Mouse (Mus musculus): ENCODE results near the gene Ascc1.
"Not testable (repeated sequence)": the region's sequence is repeated elsewhere in the genome, so short reads cannot be mapped to it uniquely, and the experiment has no call there.

The Ascc1 gene

DNA sequence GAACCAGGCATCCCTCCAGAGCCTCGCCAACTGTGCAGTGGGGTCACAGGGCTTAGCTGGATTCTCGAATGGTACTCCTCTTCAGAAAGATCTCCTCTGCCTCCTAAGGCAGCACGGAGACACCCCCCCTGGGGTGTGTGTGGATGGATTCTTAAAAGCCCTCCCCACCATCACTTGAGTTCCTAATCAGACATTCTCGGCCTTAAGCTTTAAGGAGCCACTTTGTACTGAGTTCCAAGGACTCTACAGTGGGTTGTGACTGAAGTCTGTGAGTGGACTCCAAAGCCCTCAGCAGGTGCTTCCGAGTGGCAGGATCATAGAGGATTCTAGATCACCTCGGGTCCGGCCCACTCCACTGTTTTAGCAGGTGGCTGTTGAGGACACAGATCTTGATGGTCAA lies 115.9 kb downstream of the Ascc1 start:
- no peak for DNase-seq

DNA sequence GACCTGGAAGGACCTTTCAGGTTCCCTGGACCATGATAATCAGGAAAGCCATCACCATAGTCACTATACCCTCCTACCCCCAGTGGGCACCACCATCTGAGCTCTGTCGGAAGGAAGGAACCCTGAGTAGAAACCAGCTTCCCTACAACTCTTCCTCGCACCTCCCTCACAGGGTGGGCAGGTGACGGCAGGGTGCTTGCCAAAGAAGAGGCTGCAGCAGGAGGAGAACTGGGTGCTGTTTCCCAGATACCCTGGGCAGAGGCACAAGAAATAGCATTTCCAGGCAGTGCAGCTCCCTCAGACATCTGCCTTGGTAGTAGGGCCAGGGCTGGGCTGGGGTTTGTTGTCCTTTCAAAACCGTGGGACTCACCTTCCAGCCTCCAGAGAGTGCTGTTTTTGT lies 118.0 kb downstream of the Ascc1 start:
- DNase-seq: no peak

DNA sequence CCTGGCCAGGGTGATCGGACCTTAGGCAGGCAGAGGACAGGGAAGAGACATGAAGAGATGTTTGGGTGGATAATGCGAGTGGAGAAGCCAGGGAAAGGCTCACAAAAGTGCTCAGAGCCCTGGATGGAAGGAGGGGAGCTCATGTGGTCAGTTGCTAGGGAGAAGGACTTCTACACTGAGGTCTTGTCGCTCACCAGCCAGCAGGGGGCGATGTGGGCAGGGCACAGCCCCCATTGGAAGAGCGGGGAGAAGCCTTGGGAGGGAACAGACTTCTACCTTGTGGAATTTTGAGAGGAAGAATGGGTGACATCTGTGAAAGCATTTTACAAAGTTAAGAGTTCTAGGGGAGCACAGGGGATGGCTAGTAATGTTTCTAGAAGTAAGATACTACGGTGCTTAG lies 121.5 kb downstream of the Ascc1 start:
- peak; percentile 72 for DNase-seq

DNA sequence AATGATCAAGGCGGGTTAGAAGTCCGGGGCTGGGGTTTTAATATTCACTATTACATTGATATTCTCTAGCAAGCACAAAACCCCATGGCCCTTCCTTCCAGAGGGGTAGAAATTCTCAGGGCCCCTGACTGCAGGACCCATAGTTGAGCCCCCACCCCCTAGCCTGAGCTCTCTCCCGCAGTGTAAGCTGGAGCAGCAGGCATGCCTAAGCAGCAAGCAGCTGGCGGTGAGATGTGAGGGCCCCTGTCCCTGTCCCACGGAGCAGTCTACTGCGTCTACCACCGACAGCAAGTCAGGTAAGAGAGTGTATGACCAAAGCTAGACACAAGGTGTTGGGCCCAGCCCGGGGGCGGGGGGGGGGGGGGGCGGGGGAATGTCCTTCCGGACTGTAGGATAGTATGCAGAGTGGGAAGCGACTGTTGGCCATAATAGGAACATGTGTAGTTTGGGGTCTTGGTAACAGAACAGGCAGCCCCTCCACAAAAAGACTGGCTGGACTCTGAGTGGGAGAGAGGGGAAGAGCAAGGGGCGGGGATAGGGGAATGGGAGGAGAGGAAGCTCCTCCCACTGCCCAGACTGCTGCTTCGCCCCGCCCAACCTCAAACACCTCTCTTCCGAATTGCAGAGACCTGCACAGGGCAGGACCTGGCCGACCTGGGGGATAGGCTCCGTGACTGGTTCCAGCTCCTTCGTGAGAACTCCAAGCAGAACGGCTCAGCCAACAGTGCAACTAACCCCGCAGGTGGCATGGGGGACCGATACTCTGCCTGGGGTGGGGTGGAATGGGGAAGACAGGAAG lies 123.1 kb downstream of the Ascc1 start:
- DNase-seq: peak; percentile 51

DNA sequence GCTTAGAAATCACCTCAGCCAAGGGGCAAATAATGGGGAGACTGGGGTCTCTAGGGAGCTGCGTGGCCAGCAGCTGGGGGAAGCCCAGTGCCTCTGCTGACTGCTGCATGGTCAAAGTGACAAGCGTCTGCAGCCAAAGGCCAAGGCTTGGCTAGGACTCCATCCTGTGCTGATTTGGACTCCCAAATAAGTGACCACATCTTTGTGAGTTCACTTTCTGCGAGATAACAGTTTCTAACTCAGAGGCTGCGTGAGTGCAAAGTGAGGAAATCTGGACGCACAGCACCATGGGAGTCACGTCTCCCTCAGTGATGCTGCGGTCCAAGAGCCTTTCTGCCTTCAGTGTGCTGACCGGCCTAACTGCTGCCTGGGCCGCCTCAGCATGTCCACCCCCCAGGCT lies 125.7 kb downstream of the Ascc1 start:
- DNase-seq: no peak

DNA sequence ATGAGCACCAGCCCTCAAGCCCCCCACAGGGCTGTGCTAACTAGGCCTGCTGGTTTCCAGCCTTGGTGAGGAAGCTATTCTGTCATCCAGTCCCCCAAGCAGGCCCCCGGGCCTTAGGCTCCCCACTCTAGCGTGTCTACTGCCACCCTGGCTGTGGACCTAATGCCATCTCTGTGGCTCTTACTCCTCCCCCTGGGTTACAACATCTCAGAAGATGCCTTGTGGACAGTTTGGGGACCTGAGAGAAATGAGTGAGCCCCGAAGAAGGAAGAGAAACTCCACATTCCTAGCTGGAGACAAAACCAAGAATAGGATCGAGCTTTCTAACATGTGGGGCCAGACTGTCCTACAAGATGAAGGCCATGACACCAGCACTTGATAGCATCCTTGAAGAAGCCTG lies 127.9 kb downstream of the Ascc1 start:
- no peak for DNase-seq

DNA sequence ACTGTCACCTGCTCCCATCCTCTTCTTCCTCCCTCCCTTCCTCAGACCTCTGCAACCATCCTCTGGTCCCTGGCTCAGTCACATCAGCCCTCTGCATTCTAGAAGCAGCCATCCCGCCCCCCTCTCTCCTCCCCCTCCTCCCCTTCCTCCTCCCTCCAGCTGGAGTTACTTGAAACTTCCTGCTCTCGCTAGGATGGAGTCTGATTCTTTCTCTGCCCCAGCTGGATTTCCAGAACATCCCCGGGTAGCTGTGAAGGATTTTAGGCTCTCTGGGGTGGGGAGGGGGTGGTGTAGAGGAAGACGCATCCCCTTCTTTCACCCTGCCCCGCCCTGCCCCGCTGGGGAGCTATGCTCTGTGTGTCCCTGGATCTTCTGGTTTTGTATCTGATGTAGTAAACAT lies 130.9 kb downstream of the Ascc1 start:
- DNase-seq: no peak

DNA sequence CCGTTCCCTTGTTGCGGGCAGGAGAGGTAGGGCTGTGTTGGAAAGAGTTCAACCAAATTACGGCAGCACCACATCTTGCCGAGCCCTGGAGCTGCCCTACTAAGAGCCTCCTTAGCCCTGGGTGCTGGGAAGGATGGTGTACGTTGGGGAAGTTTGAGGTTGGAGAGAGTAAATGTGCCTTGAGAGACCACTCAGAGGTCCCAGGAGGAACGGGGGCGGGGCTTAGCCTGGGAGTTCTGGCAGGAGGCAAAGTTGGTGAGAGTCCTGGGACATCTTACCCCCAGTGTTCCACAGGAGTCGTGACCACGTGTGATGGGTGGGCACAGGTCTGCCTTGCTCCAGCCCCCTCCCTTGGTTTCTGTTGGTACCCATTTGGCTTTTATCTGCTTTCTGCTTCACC lies 131.6 kb downstream of the Ascc1 start:
- DNase-seq: no peak

DNA sequence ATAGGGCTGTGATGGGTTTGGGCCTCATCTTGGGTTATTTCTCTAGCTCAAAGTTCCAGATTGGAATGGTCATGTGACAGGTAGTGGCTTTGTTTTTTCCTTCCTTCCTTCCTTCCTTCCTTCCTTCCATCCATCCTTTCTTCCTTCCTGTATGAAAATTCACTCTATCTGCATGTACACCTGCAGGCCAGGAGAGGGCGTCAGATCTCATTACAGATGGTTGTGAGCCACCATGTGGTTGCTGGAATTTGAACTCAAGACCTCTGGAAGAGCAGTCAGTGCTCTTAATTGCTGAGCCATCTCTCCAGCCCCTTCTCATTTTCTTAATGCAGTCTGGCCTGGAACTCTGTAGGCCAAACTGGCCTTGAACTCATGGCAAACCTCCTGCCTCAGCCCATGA lies 133.4 kb downstream of the Ascc1 start:
- not testable (repeated sequence) for DNase-seq

DNA sequence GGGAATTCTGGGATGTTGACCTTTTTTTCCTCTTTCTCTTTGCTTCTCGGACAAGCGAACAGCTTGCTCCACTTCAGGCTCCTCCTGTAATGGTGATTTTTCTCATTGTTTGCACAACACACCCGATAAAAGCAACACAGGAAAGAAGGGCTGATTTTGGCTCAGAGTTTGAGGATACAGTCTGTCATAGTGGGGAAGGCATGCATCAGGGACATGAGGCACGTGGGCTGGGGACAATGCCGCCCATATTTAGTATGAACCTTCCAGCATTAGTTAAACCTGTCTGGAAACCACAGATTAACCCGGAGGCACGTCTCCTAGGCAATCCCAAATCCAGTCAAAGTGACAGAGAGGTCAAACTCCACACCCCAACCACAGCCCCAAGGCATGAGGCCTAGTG lies 134.3 kb downstream of the Ascc1 start:
- no peak for DNase-seq

DNA sequence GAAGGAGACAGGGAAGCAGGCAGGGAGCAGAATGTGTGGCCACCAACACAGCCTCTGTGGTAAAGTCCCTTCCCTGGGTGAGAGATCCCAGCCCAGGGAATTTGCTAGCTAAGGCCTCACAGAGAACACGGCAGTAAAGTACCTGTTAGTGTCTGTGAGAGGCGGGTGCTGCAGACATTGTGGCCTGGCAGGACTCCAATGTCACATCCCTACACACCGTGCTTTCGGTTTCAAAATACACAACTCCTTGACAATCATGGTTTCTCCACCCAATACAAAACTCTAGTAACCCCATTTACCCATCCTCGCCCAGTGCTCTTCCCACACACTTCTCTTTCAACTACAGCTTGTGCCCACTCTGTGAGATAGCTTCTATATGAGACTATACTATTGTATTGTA lies 136.1 kb downstream of the Ascc1 start:
- no peak for DNase-seq

DNA sequence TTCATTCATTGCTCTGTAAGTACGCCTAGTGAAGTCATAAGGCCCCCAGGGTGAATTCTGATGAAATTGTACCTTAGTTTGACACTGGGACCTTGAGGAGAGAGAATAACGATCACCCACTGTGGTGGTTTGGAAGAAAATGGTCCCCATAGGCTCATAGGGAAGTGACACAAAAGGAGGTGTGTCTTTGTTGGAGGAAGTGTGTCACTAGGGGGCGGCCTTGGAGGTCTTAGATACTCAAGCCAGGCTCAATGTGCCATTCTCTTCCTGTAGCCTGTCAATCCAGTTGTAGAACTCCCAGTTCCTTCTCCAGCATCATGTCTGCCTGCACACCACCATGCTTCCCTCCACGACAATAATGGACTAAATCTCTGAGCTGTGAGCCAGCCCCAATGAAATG lies 138.1 kb downstream of the Ascc1 start:
- DNase-seq: no peak

DNA sequence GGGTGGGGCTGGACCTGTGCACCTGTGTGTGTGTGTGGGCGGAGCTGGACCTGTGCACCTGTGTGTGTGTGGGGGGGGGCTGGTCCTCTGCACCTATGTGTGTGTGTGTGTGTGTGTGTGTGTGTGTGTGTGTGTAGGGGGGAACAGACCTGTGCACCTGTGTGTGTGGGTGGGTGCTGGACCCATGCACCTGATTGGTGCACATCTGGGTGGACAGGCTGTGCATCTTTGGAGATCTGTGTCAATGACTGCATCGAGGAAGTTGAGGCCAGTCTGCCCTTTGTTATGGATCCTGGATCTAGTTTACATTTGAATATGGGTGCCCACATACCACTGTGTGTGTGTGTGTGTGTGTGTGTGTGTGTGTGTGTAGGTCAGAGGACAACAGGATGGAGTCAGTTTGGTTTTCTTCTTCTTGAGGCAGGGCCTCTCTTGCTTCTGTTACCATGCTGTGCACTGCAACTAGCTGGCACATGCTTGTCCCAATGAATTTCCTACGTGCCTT lies 139.1 kb downstream of the Ascc1 start:
- DNase-seq: no peak

DNA sequence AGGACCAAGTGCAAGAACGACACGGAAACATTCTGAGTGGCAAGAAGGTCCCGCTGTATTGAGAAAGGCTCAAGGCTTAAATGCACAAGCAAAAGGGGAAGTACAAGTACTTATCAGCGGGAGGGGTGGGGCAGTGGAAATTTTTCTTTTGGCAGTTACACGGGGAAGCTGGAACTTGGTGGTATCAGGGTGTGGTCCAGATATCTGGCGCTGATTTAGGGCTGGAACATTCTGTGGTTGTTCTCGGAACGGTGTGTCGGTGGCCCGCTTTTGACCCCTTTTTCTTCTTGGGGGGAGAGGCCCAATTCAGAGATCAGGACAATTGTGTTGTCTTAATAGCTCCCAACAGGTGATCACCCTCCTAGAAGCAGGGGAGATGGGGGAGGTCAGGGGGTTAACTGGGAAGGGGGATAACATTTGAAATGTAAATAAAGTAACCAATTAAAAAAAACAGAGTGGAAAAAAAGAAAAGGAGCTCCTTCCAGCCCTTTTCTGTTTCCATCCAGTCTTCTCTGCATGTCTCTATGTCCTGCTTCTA lies 145.0 kb downstream of the Ascc1 start:
- DNase-seq: not testable (repeated sequence)

DNA sequence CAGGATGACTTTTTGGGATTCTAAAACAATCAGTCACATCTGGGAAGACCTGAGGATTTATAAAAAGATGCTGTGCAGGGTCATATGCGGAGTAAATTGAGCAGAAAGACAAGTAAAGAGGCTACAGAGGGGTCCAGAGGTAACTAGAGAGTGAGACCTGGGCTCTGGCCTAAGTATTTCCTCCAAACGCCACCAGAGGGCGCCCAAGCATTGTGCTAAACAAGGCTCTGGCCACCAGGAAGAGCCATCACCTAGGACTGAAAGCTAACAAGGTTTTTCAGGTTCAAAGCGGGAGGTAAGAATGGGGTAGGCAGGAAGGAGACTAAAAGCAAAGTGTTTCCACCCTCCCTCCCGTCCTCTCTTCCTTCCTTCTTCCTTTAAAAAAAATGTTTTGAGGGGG lies 145.5 kb downstream of the Ascc1 start:
- peak; percentile 93 for DNase-seq
